Mouse (Mus musculus): ENCODE measurements around the gene Tcf3. TPM values are rescaled to one million over a fixed set of nuclear protein-coding genes. Genes with fewer than 3 reads are reported as not detected.

Gene Tcf3
- polyA plus RNA-seq, 1 experiment = 67.5 TPM

- H3K4me2 ChIP-seq (ENCODE audit: low read depth) = no peak overlapping the region
- H3K27me3 ChIP-seq (ENCODE audit: control insufficient read depth, insufficient read depth, insufficient read length) = peaks cover 15% of the 10 kb centered on the region
- H3K4me3 ChIP-seq = no peak overlapping the region
- H3K36me3 ChIP-seq (ENCODE audit: control insufficient read depth, insufficient read depth) = no peaks in the 10 kb centered on the region
- no peaks in the 10 kb centered on the region for H3K79me2 ChIP-seq (ENCODE audit: control insufficient read depth, insufficient read depth)
- H3ac ChIP-seq (ENCODE audit: control insufficient read depth, insufficient read length) = no peak overlapping the region
- peak in 1 of 3 experiments; percentile 4 for TF ChIP-seq MYOD1 (IDR thresholded peaks at IDR 0.05; ENCODE audit: control insufficient read depth in 1 of 3, insufficient read length in 2 of 3, low read depth in 2 of 3)
- no peak for TF ChIP-seq POLR2A (IDR thresholded peaks at IDR 0.05; ENCODE audit: insufficient read length, low read depth)
Observed at GRCm38 (mm10) chr10:80445898-80446601, 12.6 kb upstream of the Tcf3 start.

- no peaks in the 10 kb centered on the region for H3K36me3 ChIP-seq (ENCODE audit: control insufficient read depth, insufficient read depth)
- no peak overlapping the region for H3K4me2 ChIP-seq (ENCODE audit: low read depth)
- H3K4me3 ChIP-seq = no peak overlapping the region
- H3K79me2 ChIP-seq (ENCODE audit: control insufficient read depth, insufficient read depth) = no peaks in the 10 kb centered on the region
- H3K27me3 ChIP-seq (ENCODE audit: control insufficient read depth, insufficient read depth, insufficient read length) = peaks cover 15% of the 10 kb centered on the region
- H3ac ChIP-seq (ENCODE audit: control insufficient read depth, insufficient read length) = no peak overlapping the region
- TF ChIP-seq MYOD1 (IDR thresholded peaks at IDR 0.05; ENCODE audit: control insufficient read depth in 1 of 3, insufficient read length in 2 of 3, low read depth in 2 of 3) (no peak), TCF12 (IDR thresholded peaks at IDR 0.05; ENCODE audit: insufficient read depth, poor library complexity, severe bottlenecking) (no peak), POLR2A (IDR thresholded peaks at IDR 0.05; ENCODE audit: insufficient read length, low read depth) (no peak), SRF (IDR thresholded peaks at IDR 0.05; ENCODE audit: control insufficient read depth, insufficient read length, low read depth) (no peak), POLR2AphosphoS2 (IDR thresholded peaks at IDR 0.05; ENCODE audit: insufficient read length, low read depth) (no peak), MAX (IDR thresholded peaks at IDR 0.05; ENCODE audit: low read depth) (no peak), USF1 (IDR thresholded peaks at IDR 0.05; ENCODE audit: low read depth) (no peak), TCF3 (IDR thresholded peaks at IDR 0.05; ENCODE audit: insufficient read length, low read depth) (no peak), E2F4 (IDR thresholded peaks at IDR 0.05; ENCODE audit: insufficient read depth) (no peak), CEBPB (IDR thresholded peaks at IDR 0.05; ENCODE audit: insufficient read depth, poor library complexity, severe bottlenecking) (no peak), MYOG (IDR thresholded peaks at IDR 0.05; ENCODE audit: control insufficient read depth in 1 of 3, insufficient read depth in 1 of 3, insufficient read length in 2 of 3, low read depth in 2 of 3) (no peak), REST (IDR thresholded peaks at IDR 0.05; ENCODE audit: insufficient read depth, insufficient read length) (no peak)
Observed at GRCm38 (mm10) chr10:80445052-80445451, 11.6 kb upstream of the Tcf3 start.

GRCm38 (mm10) chr10:80444339-80445045, 11.0 kb upstream of the Tcf3 start:
- peaks cover 15% of the 10 kb centered on the region for H3K27me3 ChIP-seq (ENCODE audit: control insufficient read depth, insufficient read depth, insufficient read length)
- no peak overlapping the region for H3ac ChIP-seq (ENCODE audit: control insufficient read depth, insufficient read length)
- no peak overlapping the region for H3K4me3 ChIP-seq
- no peaks in the 10 kb centered on the region for H3K79me2 ChIP-seq (ENCODE audit: control insufficient read depth, insufficient read depth)
- H3K36me3 ChIP-seq (ENCODE audit: control insufficient read depth, insufficient read depth) = no peaks in the 10 kb centered on the region
- no peak for TF ChIP-seq POLR2AphosphoS2 (IDR thresholded peaks at IDR 0.05; ENCODE audit: insufficient read length, low read depth)
- no peak for TF ChIP-seq CEBPB (IDR thresholded peaks at IDR 0.05; ENCODE audit: insufficient read depth, poor library complexity, severe bottlenecking)
- TF ChIP-seq TCF12 (IDR thresholded peaks at IDR 0.05; ENCODE audit: insufficient read depth, poor library complexity, severe bottlenecking) = peak; percentile 31
- TF ChIP-seq USF1 (IDR thresholded peaks at IDR 0.05; ENCODE audit: low read depth) = no peak
- TF ChIP-seq REST (IDR thresholded peaks at IDR 0.05; ENCODE audit: insufficient read depth, insufficient read length) = no peak
- TF ChIP-seq MAX (IDR thresholded peaks at IDR 0.05; ENCODE audit: low read depth) = no peak
- peak; percentile 92 for TF ChIP-seq TCF3 (IDR thresholded peaks at IDR 0.05; ENCODE audit: insufficient read length, low read depth)
- no peak for TF ChIP-seq POLR2A (IDR thresholded peaks at IDR 0.05; ENCODE audit: insufficient read length, low read depth)
- TF ChIP-seq SRF (IDR thresholded peaks at IDR 0.05; ENCODE audit: control insufficient read depth, insufficient read length, low read depth) = no peak
- TF ChIP-seq MYOD1 (IDR thresholded peaks at IDR 0.05; ENCODE audit: control insufficient read depth in 1 of 3, insufficient read length in 2 of 3, low read depth in 2 of 3) = peak in 2 of 3 experiments; percentile 94 to 97
- TF ChIP-seq MYOG (IDR thresholded peaks at IDR 0.05; ENCODE audit: control insufficient read depth in 1 of 3, insufficient read depth in 1 of 3, insufficient read length in 2 of 3, low read depth in 2 of 3) = peak in 2 of 3 experiments; percentile 99
- no peak for TF ChIP-seq E2F4 (IDR thresholded peaks at IDR 0.05; ENCODE audit: insufficient read depth)
- no peak overlapping the region for H3K4me2 ChIP-seq (ENCODE audit: low read depth)

- Histone ChIP-seq H3K27me3 (ENCODE audit: control insufficient read depth, insufficient read depth, insufficient read length) (peaks cover 15% of the 10 kb centered on the region), H3K4me2 (ENCODE audit: low read depth) (no peak overlapping the region), H3ac (ENCODE audit: control insufficient read depth, insufficient read length) (no peak overlapping the region), H3K79me2 (ENCODE audit: control insufficient read depth, insufficient read depth) (no peaks in the 10 kb centered on the region), H3K4me3 (no peak overlapping the region), H3K36me3 (ENCODE audit: control insufficient read depth, insufficient read depth) (no peaks in the 10 kb centered on the region)
- TF ChIP-seq TCF3 (IDR thresholded peaks at IDR 0.05; ENCODE audit: insufficient read length, low read depth) (no peak), MAX (IDR thresholded peaks at IDR 0.05; ENCODE audit: low read depth) (no peak), REST (IDR thresholded peaks at IDR 0.05; ENCODE audit: insufficient read depth, insufficient read length) (no peak), MYOD1 (IDR thresholded peaks at IDR 0.05; ENCODE audit: control insufficient read depth in 1 of 3, insufficient read length in 2 of 3, low read depth in 2 of 3) (no peak), CEBPB (IDR thresholded peaks at IDR 0.05; ENCODE audit: insufficient read depth, poor library complexity, severe bottlenecking) (no peak), E2F4 (IDR thresholded peaks at IDR 0.05; ENCODE audit: insufficient read depth) (no peak), POLR2A (IDR thresholded peaks at IDR 0.05; ENCODE audit: insufficient read length, low read depth) (no peak), POLR2AphosphoS2 (IDR thresholded peaks at IDR 0.05; ENCODE audit: insufficient read length, low read depth) (no peak), MYOG (IDR thresholded peaks at IDR 0.05; ENCODE audit: control insufficient read depth in 1 of 3, insufficient read depth in 1 of 3, insufficient read length in 2 of 3, low read depth in 2 of 3) (no peak), SRF (IDR thresholded peaks at IDR 0.05; ENCODE audit: control insufficient read depth, insufficient read length, low read depth) (no peak), TCF12 (IDR thresholded peaks at IDR 0.05; ENCODE audit: insufficient read depth, poor library complexity, severe bottlenecking) (no peak), USF1 (IDR thresholded peaks at IDR 0.05; ENCODE audit: low read depth) (no peak)
Observed at GRCm38 (mm10) chr10:80443575-80444278, 10.3 kb upstream of the Tcf3 start.
